Mouse (Mus musculus) MEL (cell line): ENCODE results near the gene Peli2. TPM values are rescaled to one million over a fixed set of nuclear protein-coding genes. Genes with fewer than 3 reads are reported as not detected.

Experiments
- DNase-seq: peaks from one replicate; pipeline ENCODE4 v3.0.0; 2011; ENCODE audit warnings: low read depth, low spot score
- H3K27ac ChIP-seq: 2 replicates; pipeline ENCODE4 v1.5.1; 2012; ENCODE audit warnings: low read depth, mild to moderate bottlenecking, control low read depth, low read length, moderate library complexity; ENCODE audit not compliant: control insufficient read depth
- H3K27me3 ChIP-seq, 2 experiments: fragments of 150-350 bp in 1 of 2; sonication (generic) in 1 of 2; 2 replicates each; pipeline ENCODE4 v1.6.1; 2012; ENCODE audit warnings: low read length in 2 of 2, mild to moderate bottlenecking in 2 of 2, improper control_type of control experiment in 1 of 2, moderate library complexity in 1 of 2; ENCODE audit not compliant: insufficient read depth in 2 of 2, control insufficient read depth in 1 of 2
- H3K36me3 ChIP-seq, 2 experiments: 2 replicates each; pipeline ENCODE4 v1.6.1; 2012 to 2014; ENCODE audit warnings: low read length in 2 of 2, improper control_type of control experiment in 1 of 2, inconsistent platforms in 1 of 2, mild to moderate bottlenecking in 1 of 2; ENCODE audit not compliant: insufficient read depth in 2 of 2, control insufficient read depth in 1 of 2
- H3K4me1 ChIP-seq, 2 experiments: fragments of 150-350 bp in 1 of 2; sonication (generic) in 1 of 2; 2 replicates each; pipeline ENCODE4 v1.6.1; 2012; ENCODE audit warnings: low read length in 2 of 2, improper control_type of control experiment in 1 of 2, mild to moderate bottlenecking in 1 of 2; ENCODE audit not compliant: insufficient read depth in 2 of 2, control insufficient read depth in 1 of 2
- H3K4me3 ChIP-seq, 2 experiments: fragments of 150-350 bp in 1 of 2; sonication (generic) in 1 of 2; 2 replicates each; pipeline ENCODE4 v1.5.1; 2012; ENCODE audit warnings: low read depth in 2 of 2, low read length in 2 of 2, mild to moderate bottlenecking in 2 of 2, moderate library complexity in 2 of 2, control low read depth in 1 of 2, improper control_type of control experiment in 1 of 2; ENCODE audit not compliant: control insufficient read depth in 1 of 2, insufficient read depth in 1 of 2
- H3K79me2 ChIP-seq: 2 replicates; pipeline ENCODE4 v1.6.1; 2012; ENCODE audit warnings: mild to moderate bottlenecking, low read length, moderate library complexity; ENCODE audit not compliant: control insufficient read depth, poor library complexity, insufficient read depth
- H3K9ac ChIP-seq: 2 replicates; pipeline ENCODE4 v1.6.1; 2012; ENCODE audit warnings: low read depth, mild to moderate bottlenecking, control low read depth, low read length, moderate library complexity; ENCODE audit not compliant: control insufficient read depth, poor library complexity, severe bottlenecking
- H3K9me3 ChIP-seq: fragments of 150-350 bp; sonication (generic); replicated peaks from 2 replicates; pipeline ENCODE4 v1.6.1; 2012; ENCODE audit warnings: mild to moderate bottlenecking, low read length, improper control_type of control experiment, moderate library complexity; ENCODE audit not compliant: insufficient read depth
- BHLHE40 ChIP-seq: IDR thresholded peaks from 2 replicates; pipeline ENCODE4 v1.6.1; 2012; ENCODE audit warnings: low read depth, mild to moderate bottlenecking, inconsistent platforms, low read length, improper control_type of control experiment, borderline replicate concordance
- CHD1 ChIP-seq: IDR thresholded peaks from 2 replicates; pipeline ENCODE4 v1.6.1; 2012; ENCODE audit warnings: low read depth, mild to moderate bottlenecking, inconsistent platforms, low read length, improper control_type of control experiment
- CHD2 ChIP-seq: IDR thresholded peaks from 2 replicates; pipeline ENCODE4 v1.6.1; 2011; ENCODE audit warnings: low read length, improper control_type of control experiment
- CTCF ChIP-seq, 3 experiments: IDR thresholded peaks in 2 of 3; conservative IDR thresholded peaks in 1 of 3; 2 replicates each; pipeline ENCODE4 v1.5.1; 2011 to 2012; ENCODE audit warnings: low read length in 3 of 3, low read depth in 2 of 3, mild to moderate bottlenecking in 2 of 3, improper control_type of control experiment in 1 of 3, inconsistent platforms in 1 of 3, mixed read lengths in 1 of 3, moderate library complexity in 1 of 3; ENCODE audit not compliant: control insufficient read depth in 1 of 3, insufficient read depth in 1 of 3, poor library complexity in 1 of 3, severe bottlenecking in 1 of 3
- E2F4 ChIP-seq: IDR thresholded peaks from 2 replicates; pipeline ENCODE4 v1.6.1; 2011; ENCODE audit warnings: low read depth, low read length, improper control_type of control experiment, borderline replicate concordance
- ELF1 ChIP-seq: IDR thresholded peaks from 2 replicates; pipeline ENCODE4 v1.6.1; 2014; ENCODE audit warnings: low read depth, mild to moderate bottlenecking, inconsistent platforms, low read length, improper control_type of control experiment, moderate library complexity
- ETS1 ChIP-seq: IDR thresholded peaks from 2 replicates; pipeline ENCODE4 v1.6.1; 2012; ENCODE audit warnings: low read depth, mild to moderate bottlenecking, inconsistent platforms, low read length, improper control_type of control experiment, moderate library complexity
- HCFC1 ChIP-seq: IDR thresholded peaks from 2 replicates; pipeline ENCODE4 v1.6.1; 2012; ENCODE audit warnings: low read depth, mild to moderate bottlenecking, inconsistent platforms, low read length, improper control_type of control experiment, moderate library complexity
- KAT2A ChIP-seq: conservative IDR thresholded peaks from 2 replicates; pipeline ENCODE4 v1.6.1; 2012; ENCODE audit warnings: low read depth, low read length, improper control_type of control experiment, inconsistent platforms
- MAZ ChIP-seq: IDR thresholded peaks from 2 replicates; pipeline ENCODE4 v1.6.1; 2012; ENCODE audit warnings: low read depth, mild to moderate bottlenecking, inconsistent platforms, low read length, improper control_type of control experiment
- MXI1 ChIP-seq: IDR thresholded peaks from 2 replicates; pipeline ENCODE4 v1.6.1; 2011; ENCODE audit warnings: mild to moderate bottlenecking, low read depth, low read length, improper control_type of control experiment
- MYB ChIP-seq: IDR thresholded peaks from 2 replicates; pipeline ENCODE4 v1.6.1; 2011; ENCODE audit warnings: mild to moderate bottlenecking, low read depth, low read length, improper control_type of control experiment
- MYC ChIP-seq: IDR thresholded peaks from 2 replicates; pipeline ENCODE4 v1.6.1; 2011; ENCODE audit warnings: low read depth, mild to moderate bottlenecking, low read length, improper control_type of control experiment, moderate library complexity
- NELFE ChIP-seq: IDR thresholded peaks from 2 replicates; pipeline ENCODE4 v1.6.1; 2011; ENCODE audit warnings: low read depth, low read length, improper control_type of control experiment
- NRF1 ChIP-seq: IDR thresholded peaks from 2 replicates; pipeline ENCODE4 v1.6.1; 2014; ENCODE audit warnings: low read depth, mild to moderate bottlenecking, inconsistent platforms, low read length, improper control_type of control experiment, moderate library complexity; ENCODE audit not compliant: poor library complexity, insufficient read depth, severe bottlenecking
- POLR2A ChIP-seq, 2 experiments: IDR thresholded peaks; 2 replicates each; pipeline ENCODE4 v1.6.1; 2011 to 2012; ENCODE audit warnings: low read length in 2 of 2, mild to moderate bottlenecking in 2 of 2, control low read depth in 1 of 2, improper control_type of control experiment in 1 of 2, low read depth in 1 of 2, moderate library complexity in 1 of 2; ENCODE audit not compliant: control insufficient read depth in 1 of 2, insufficient read depth in 1 of 2, poor library complexity in 1 of 2
- RAD21 ChIP-seq: IDR thresholded peaks from 2 replicates; pipeline ENCODE4 v1.6.1; 2011; ENCODE audit warnings: mild to moderate bottlenecking, low read depth, low read length, improper control_type of control experiment
- RCOR1 ChIP-seq: IDR thresholded peaks from 2 replicates; pipeline ENCODE4 v1.6.1; 2012; ENCODE audit warnings: low read depth, mild to moderate bottlenecking, inconsistent platforms, low read length, improper control_type of control experiment
- SIN3A ChIP-seq: IDR thresholded peaks from 2 replicates; pipeline ENCODE4 v1.6.1; 2012; ENCODE audit warnings: low read length, improper control_type of control experiment, inconsistent platforms
- SMC3 ChIP-seq: IDR thresholded peaks from 2 replicates; pipeline ENCODE4 v1.6.1; 2011; ENCODE audit warnings: low read depth, low read length, improper control_type of control experiment
- TAL1 ChIP-seq: IDR thresholded peaks from 2 replicates; pipeline ENCODE4 v1.6.1; 2012; ENCODE audit warnings: mild to moderate bottlenecking, inconsistent platforms, low read length, moderate library complexity, mixed read lengths
- TBP ChIP-seq: IDR thresholded peaks from 2 replicates; pipeline ENCODE4 v1.8.0; 2011; ENCODE audit warnings: low read depth, low read length, improper control_type of control experiment
- UBTF ChIP-seq: IDR thresholded peaks from 2 replicates; pipeline ENCODE4 v1.6.1; 2012; ENCODE audit warnings: low read depth, mild to moderate bottlenecking, inconsistent platforms, low read length, improper control_type of control experiment, moderate library complexity, borderline replicate concordance; ENCODE audit not compliant: insufficient read depth
- USF1 ChIP-seq: IDR thresholded peaks from 2 replicates; pipeline ENCODE4 v1.6.1; 2014; ENCODE audit warnings: low read depth, mild to moderate bottlenecking, inconsistent platforms, low read length, improper control_type of control experiment, moderate library complexity
- ZC3H11A ChIP-seq: IDR thresholded peaks from 2 replicates; pipeline ENCODE4 v1.6.1; 2012; ENCODE audit warnings: low read depth, mild to moderate bottlenecking, inconsistent platforms, low read length, improper control_type of control experiment
- ZNF384 ChIP-seq: IDR thresholded peaks from 2 replicates; pipeline ENCODE4 v1.6.1; 2012; ENCODE audit warnings: low read depth, mild to moderate bottlenecking, inconsistent platforms, low read length, improper control_type of control experiment
- polyA plus RNA-seq, 2 experiments: library from polyadenylated mRNA; stranded (reverse) in 1 of 2; unstranded in 1 of 2; fragments of >175 nt in 1 of 2; fragments of >200 nt in 1 of 2; gene quantifications; 2 replicates each; pipeline versions ENCODE4 v1.2.1 to v1.2.4; 2012; ENCODE audit warnings: low replicate concordance in 2 of 2, low read depth in 1 of 2; ENCODE audit not compliant: insufficient read length in 2 of 2, insufficient read depth in 1 of 2, missing spikeins in 1 of 2
- total RNA-seq: library from RNA; depleted of rRNA; stranded (reverse); fragments of 300-350 nt; gene quantifications from 2 replicates; pipeline ENCODE4 v1.2.3, GENCODE M21; 2012

The Peli2 gene
- total and polyA plus RNA-seq, 3 experiments: not detected

DNA sequence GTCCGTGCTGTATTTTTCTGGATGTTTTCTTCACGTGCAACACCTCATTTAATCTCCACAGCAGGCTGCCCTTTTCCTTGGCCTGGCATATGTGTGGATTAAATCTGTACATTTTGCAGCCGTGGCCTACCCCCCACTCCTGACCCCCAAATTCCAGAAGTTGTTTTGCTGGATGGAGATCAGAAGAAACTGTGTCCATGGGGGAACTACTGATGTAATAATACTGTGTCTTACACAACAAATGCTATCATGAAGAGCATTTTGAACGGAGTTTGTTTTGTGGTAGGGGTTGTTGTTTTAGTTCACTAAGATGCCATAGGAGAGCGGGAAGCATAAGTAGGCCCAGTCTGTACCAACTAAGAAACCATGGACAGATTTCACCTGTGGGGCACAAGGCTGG is 88.8 kb downstream of the Peli2 start:
- TF ChIP-seq SIN3A (no peak), RAD21 (no peak), MYC (no peak), MYB (no peak), CHD1 (no peak), NELFE (no peak), ELF1 (no peak), KAT2A (no peak), MXI1 (no peak), ETS1 (no peak), SMC3 (no peak), E2F4 (no peak), UBTF (no peak), ZNF384 (no peak), CHD2 (no peak), CTCF (IDR thresholded peaks at IDR 0.05 in 2 of 3, conservative IDR thresholded peaks at IDR 0.05 in 1 of 3; ENCODE audit: control insufficient read depth in 1 of 3, insufficient read depth in 1 of 3, low read depth in 2 of 3, low read length in 3 of 3, poor library complexity in 1 of 3, severe bottlenecking in 1 of 3) (no peak), TBP (no peak), ZC3H11A (no peak), TAL1 (no peak)
- Histone ChIP-seq H3K4me3 (no peak overlapping the region), H3K27ac (no peak overlapping the region), H3K36me3 (no peaks in the 10 kb centered on the region), H3K9ac (no peak overlapping the region), H3K79me2 (no peaks in the 10 kb centered on the region), H3K4me1 (no peaks in the 10 kb centered on the region), H3K27me3 (no peaks in the 10 kb centered on the region), H3K9me3 (no peaks in the 10 kb centered on the region)
- DNase-seq: no peak

DNA sequence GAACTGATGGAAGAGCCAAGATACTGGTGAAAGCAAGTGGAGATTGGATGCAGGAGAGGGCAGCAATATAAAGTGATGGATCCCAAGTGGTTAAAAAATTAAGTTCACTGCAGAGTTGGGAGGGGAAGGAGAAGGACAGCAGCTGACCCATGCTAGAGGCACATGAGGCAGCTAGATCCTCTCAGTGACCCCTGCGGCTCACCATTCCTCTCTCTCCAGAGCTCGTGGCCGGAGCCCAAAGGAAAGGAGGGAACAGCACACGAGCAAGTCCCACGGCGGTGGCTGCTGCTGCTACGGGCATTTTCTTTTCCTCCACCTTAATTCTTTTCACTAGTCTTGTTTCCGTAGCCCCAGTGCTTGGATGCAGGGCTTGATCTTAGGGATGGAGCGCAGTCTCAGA is 89.5 kb downstream of the Peli2 start:
- H3K36me3 ChIP-seq: no peaks in the 10 kb centered on the region
- TF ChIP-seq E2F4 (no peak), POLR2A (IDR thresholded peaks at IDR 0.05; ENCODE audit: control insufficient read depth in 1 of 2, insufficient read depth in 1 of 2, low read depth in 1 of 2, low read length in 2 of 2, poor library complexity in 1 of 2) (no peak), CHD1 (no peak), RCOR1 (no peak), NRF1 (no peak), BHLHE40 (no peak), MYC (no peak), MAZ (no peak), HCFC1 (no peak), CHD2 (no peak), MYB (no peak), ETS1 (no peak), USF1 (no peak), TBP (no peak), UBTF (no peak)
- TF ChIP-seq, all 39 proteins: peak for 0
- no peak overlapping the region for H3K27ac ChIP-seq
- no peaks in the 10 kb centered on the region for H3K27me3 ChIP-seq
- no peaks in the 10 kb centered on the region for H3K4me1 ChIP-seq
- H3K9ac ChIP-seq: no peak overlapping the region
- DNase-seq: no peak
- H3K9me3 ChIP-seq: no peaks in the 10 kb centered on the region
- no peaks in the 10 kb centered on the region for H3K79me2 ChIP-seq
- no peak overlapping the region for H3K4me3 ChIP-seq
